Mouse (Mus musculus) brain, embryonic 18.5 days (tissue): Measurements from ENCODE around the gene S1pr5.
"Not testable (repeated sequence)": the region's sequence is repeated elsewhere in the genome, so short reads cannot be mapped to it uniquely, and the experiment has no call there.

Source experiments
- DNase-seq: peaks from one replicate; pipeline ENCODE4 v3.0.0-alpha.2; 2012; ENCODE audit warnings: low read depth, low spot score

S1pr5 gene

DNA sequence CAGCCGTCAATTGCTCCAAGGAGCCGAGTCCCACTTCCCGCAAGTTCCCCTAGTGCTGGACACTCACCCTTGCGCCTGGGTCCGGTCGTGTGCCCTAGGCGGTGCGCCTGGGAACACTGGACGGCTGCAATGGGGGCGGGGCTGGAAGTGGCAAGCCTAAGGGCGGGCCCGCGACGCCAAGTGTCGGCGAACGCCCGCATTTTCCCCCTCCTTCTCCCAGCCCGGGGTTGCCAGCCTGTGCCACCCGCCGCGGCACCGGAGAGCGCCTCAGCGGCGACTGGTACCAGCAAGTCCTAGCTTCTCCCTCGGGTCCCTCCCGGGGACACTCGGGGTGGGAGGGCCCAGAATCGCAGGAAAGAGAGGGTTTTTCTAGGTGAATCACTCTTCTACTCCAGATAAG, at the start of gene S1pr5:
Gene S1pr5 (minus strand): TSS at position 118 of the 400 bp plus-strand sequence.
- DNase-seq, result no peak

DNA sequence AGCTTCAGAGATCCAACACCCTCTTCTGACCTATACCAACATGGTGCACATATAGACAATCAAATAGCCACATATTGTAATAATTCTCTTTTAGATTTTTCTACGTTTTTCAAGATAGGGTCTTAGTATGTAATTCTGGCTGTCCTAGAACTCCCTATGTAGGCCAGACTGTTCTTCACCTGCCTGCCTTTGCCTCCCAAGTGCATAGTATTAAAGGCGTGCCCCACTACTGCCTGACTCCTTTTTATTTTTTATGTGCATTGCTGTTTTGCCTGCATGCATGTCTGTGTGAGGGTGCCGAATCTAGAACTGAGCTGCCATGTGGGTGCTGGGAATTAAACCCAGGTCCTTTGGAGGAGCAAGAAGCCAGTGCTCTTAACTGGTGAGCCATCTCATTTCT, 44.0 kb upstream of the S1pr5 start:
- DNase-seq, result no peak

DNA sequence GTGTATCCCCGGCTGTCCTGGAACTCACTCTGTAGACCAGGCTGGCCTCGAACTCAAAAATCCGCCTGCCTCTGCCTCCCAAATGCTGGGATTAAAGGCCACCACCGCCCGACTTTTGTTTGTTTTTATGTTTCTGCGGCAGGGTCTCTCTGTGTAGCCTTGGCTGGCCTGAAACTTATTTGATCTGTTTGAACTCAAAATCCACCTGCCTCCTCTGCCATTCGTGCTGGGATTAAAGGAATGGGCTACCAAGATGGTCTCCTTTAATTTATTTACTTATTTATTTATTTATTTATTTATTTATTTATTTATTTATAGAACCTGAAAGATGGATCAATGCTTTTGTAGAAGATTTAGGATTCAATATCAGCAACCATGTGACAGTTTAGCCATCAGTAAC, 43.6 kb upstream of the S1pr5 start:
- DNase-seq, result not testable (repeated sequence)

DNA sequence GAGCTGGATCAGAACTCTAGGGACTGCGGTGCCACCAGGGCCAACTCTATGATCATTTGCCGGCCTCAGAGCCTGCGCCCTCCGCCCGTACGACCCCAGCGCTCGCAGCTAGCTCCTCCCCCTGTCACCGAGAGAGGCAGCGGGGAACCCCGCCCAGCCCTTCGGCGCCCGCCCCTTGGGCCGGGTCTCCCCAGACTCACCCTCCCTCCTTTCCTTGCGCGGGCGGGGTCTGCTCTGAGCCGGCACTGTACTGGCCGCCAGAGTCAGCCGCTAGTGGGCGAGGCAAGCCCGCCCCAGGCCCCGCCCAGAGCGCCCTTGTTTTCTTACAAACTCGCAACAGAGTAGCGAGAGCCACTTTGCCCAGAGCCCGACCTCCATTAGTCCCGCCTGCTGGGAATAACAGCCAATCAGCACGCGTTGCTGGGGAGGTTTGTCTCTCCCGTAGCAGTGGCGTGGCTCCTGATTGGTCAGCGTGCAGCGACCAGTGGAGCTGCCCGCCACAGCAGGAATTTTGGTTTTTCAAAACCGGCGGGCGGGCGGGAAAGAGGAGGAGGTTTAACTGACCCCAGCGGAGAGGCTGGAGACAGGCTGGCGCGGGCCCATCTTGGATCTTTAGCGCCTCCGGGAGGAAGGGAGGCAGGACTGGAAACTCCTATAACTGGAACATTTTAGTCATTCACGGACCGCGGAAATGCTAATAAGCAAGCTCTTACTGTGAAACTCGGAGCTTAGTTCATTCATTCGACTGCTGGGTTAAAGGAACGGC, 43.0 kb upstream of the S1pr5 start, which contains the start of gene Cdkn2d:
Gene Cdkn2d (minus strand): TSS at position 386 of the 766 bp plus-strand sequence.
- DNase-seq, result peak; percentile 97

DNA sequence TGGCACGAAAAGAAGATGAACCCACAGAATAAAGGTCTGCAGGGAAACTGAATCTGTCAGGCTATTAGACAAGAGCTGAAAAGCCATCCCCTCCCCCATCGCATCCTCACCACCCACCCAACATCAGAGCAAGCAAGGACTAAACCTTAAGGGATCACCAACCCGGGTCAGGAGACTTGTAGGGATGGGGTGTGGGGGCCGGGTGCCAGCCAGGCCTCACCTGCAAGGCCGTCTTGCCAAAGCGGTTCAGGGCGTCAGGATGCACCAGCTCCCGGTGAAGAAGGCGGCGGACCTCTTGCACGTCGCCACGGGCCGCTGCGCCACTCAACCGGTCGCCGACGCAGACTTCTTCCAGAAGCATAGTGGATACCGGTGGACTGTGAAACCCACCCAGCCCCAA, 42.3 kb upstream of the S1pr5 start:
- DNase-seq, result no peak

DNA sequence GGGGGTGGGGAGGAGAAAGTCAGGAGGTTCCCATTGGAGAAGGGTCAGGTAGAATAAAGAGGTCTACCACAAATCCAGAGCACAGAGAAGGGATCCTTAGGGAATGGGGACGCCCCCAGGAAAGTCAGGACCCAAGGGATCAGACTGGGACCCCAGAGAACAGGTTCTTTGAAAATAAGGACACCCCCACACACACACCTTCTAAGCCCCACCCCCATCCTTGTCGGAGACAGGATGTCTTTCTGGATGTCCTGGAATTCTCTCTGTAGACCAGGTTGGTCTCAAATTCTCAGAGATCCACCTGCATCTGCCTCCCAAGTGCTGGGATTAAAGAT, 41.1 kb upstream of the S1pr5 start:
- DNase-seq, result no peak

DNA sequence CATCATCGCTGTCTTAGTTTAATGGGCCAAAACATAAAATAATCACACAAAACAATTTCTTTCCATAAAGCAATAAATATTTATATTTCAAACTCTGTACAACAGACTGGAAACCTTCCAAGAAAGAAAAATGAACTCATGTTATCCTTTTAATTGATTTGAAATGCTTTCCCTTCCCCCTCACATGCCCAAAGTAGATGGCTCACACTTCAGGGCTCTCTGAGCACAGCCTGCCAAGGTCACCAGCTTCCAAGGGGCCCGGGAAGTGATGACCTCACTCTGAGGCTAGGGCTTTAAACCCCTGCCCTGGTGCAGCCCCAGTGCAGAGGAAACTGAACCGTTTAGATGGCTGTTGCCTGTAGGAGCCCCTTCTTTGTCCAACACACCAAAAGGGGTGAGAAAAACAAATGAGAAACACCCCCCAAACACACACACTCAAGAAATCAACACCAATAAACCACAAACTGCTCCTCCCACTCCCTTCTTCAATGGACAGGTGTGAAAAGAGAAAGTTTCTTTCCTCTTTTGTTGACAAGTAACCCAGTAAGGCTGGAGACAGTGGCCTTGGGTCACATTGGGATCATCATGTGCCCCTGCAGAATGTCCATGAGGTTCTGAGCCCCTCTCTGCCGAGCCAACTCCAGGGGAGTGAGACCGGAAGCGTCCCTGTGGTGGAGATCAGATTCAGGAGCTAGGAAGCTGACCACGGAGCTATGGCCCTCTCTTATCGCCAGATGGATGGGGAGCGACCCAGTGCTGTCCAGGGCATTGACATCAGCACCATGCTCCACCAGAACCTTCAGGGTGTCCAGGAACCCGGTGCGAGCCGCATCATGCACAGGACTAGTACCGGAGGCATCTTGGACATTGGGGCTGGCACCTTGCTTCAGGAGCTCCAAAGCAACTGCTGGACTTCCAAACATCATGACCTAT, 40.4 kb upstream of the S1pr5 start:
- no peak for DNase-seq

DNA sequence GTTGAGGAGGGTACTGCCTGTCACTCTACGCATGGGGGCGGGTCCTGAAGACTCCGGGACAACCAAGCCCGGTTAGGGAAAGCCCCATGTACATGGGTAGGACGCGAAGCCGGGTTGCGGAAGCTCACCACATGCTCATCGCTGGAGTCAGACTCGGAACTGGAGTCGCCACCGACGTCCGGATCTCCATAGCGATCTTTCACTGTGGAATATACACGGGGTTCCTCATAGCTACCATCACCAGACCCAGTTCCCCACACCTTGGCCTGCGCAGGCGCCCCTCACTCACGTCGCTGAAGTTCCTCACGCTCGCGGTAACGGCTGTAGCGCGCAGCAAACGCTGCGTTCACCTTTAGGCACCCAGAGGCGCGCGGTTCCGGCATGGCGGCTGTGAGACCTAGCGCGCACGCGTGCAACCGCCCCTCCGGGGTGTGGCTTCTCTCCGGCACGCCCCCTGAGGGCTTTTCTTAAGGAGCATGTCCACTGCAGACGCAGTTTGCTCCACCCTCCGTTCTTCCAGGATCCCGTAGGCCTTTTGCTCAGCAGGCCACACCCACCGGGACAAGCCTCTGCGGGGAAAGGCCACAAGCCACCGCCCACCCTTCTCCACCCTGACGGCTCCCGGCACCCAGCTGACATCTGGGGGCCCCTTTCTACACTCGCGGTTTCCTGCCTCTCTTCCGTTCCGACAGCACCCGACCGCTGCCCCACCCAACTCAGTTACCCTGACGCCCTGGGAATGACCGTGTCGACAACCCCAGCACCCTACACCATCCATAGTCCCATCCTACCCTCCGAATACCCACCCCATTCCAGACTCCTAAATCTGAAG, 39.5 kb upstream of the S1pr5 start, which contains the start of gene Kri1:
Gene Kri1 (minus strand): TSS at position 399 of the 832 bp plus-strand sequence.
- peak; percentile 94 for DNase-seq

DNA sequence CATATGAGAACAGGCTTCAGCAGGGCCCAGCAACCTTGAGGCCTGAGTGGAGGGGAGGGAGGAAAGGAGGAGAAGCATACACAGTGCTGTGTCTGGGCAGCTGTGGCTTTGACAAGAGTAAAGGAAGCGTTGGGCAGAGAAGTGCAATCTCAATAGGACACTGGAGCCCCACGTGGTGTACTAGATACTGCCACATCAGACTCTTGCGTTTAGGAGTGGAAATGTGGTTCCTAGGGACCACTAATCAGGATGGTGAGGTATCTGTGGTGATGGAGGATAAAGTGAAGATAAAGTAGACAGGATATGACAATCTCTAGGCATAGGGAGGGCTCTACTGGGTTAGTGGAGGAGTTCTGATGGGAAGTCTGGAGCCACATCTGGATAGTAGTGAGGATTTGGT, 38.5 kb upstream of the S1pr5 start:
- no peak for DNase-seq

DNA sequence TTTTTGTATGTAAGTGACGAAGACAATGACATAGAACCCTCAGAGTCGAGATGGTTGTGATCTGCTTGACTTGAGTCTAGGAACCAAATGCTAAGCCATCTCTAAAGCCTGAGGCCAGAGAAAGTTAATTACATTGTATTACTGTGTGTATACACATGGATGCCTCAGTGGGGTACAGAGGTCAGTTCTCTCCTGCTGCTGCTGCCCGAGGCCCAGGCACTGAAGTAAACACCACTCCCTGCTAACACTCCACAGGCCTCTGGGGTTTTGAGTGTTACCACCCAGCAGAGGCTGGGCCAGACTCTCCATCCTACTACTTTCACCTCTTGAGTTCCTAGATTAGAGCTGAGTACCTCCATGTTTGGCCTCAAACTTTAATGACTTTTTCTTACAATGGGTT, 35.8 kb upstream of the S1pr5 start:
- DNase-seq, result no peak

DNA sequence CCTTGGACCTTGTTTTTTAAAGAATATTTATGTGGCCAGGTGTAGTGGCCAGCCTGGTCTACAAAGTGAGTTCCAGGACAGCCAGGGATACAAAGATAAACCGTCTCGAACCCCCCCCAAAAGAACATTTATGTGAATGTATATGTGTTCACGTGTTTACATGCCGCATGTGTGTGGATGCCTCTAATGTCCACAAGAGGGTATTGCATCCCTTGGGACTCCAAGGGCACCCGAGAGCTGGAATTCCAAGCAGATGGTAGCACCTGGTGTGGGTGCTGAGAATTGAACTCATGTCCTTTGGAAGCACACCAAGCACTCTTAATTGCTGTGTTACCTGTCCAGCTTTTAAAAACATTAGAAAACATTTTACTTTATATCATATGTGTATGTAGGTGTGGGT, 35.3 kb upstream of the S1pr5 start:
- no peak for DNase-seq

DNA sequence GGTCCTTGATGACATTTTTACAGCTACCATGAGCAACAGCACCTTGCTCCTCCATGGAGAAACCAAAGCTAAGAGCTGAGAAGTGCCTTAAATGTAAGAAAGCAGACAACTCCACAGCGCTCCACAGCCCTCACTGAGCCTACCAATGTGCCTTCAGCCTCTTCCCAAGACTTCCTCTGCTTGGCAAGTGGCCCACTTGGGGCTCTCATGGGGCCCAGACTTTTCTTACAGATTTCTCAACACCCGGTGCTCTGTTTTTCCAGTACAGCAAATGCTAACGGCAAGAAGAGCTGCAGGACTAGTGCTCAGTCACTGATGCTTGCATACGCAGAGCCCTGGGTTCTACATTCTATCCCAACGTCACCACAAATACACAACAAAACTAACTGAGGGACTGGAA, 29.5 kb upstream of the S1pr5 start:
- no peak for DNase-seq

DNA sequence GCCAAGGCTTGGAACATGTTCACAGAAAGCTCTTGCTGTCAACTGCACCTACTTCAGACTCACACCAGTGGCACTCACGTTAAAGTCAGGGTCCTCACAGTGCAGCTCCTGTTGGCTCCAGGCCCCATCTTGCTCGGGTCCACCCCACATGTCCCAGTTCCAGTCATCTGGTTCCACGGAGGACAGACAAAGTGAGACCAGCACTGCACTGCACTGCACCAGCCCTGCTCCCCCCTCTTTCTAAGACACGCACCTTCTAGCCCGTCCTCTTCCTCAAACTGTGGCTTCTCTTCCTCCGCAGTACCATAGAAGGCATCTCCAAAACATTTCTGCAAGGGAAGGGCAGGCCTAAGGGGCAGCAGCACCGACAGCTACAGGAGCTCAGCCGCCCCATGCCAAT, 28.1 kb upstream of the S1pr5 start:
- no peak for DNase-seq

DNA sequence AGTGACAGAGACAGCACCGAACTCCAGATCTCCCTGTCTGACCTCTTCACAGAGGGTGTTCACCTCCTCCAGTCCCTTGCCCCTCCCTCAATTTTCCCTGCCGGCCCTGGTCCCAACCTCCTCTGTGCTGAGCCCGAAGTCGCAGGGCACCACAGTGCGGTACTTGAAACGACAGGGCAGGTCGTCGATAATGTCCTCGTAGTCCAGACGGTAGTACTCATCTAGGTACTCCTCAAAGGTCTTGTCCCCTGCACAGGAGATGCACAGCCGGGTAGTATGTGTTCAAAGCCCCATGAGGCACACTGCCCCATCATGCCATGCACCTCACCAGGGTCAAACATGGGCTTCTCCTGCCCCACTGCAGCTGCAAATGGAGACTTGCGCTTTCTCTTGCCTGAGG, 27.5 kb upstream of the S1pr5 start:
- no peak for DNase-seq

DNA sequence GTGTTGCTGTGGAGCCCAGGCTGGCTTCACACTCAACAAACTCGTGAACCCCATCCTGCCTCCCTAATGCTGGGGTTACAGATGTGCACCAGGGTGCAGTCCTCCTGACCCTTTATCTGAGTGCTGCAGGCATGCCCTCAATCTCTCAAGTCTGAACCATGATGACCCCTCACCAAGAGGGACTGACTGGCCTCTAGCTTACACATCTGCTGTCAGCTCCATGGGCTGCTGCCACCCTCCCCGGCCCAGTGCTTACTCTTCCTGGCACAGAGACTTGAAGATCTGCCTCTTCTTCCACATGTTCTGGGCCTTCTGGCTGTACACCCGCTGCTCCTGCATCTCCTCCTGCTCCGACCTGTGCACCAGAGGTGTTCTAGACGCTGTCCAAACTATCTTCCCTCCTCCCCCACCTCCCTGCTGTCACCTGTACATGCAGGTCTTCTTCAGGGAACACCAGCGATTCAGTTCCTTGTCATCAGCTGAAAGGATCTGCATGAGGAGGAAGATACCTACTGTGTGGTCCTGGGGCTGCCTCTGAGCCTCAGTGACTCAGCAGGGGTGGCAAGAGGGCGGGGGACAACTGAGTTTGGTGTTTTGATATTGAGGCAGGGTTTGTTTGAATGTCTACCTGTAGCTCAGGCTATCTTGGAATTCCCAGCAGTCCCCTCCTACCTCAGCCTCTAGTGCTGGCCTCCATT, 26.9 kb upstream of the S1pr5 start:
- no peak for DNase-seq

DNA sequence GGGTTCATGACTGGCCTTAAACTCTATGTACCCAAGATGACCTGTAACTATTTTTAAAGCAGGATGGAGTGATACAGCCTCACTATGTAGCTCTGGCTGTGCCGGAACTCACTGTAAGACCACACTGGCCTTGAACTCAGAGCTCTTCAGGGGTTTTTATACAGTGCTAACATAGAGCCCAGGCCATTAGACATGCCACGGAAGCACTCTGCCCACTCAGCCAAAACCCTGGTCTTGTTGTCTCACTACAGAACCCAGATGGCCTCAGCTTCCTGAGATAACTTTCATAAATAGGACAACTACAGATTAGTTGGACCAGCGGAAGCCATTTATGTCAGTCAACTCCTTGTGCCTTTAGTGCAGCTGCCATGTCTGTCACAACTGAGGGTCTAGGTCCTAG, 26.1 kb upstream of the S1pr5 start:
- DNase-seq, result no peak

DNA sequence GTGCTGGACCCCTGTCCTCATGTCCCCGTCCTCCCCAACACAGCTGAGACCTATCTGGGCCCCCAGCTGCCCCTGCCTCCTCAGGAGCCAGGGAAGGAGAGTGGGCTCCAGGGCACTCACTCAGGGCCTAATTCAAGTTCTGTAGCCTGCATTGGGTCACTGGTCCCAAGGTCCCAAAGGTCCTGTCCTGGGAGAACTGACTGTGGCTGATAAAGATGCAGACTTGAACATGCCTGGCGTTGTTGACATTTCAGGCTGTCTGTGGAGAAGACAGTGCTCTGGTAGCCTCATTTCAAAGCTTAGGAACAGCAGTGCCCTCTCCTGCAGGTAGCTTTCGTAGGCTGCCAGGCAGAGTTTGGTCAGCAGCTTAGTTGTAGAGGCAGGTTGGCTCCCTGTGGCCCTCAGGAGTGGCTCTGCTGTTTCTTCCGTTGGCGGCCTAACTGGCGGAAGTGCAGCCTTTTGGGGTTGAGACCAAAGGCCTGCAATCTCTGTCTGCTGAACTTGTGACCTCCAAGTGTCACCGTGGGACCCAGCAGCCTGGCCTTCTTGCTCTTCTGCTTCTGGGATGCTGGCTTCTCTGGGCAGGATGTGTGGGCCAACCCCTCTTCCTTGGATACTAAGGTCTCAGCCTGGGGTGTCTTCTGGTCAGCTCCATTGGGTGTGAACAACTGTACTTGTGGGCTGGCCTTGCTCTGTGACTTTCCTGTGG, 25.4 kb upstream of the S1pr5 start:
- no peak for DNase-seq

DNA sequence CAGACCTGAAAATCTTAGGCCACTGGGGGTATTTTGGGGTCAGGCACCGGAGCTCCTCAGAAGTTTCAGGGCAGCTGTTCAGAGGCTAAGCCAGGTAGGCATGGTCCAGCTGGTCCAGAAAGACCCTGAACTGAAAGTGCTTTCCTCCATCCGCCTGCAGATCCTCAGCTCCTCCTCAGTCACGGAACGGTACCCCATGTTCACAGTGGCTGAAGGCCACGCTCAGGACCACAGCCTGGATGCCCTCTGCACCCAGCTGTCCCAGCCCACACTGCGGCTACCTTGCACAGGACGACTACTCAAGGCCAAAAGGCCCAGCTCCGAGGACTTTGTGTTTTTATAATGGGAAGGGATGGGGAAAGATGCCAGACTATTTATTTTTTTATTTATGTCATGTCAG, 24.9 kb upstream of the S1pr5 start:
- DNase-seq, result no peak

DNA sequence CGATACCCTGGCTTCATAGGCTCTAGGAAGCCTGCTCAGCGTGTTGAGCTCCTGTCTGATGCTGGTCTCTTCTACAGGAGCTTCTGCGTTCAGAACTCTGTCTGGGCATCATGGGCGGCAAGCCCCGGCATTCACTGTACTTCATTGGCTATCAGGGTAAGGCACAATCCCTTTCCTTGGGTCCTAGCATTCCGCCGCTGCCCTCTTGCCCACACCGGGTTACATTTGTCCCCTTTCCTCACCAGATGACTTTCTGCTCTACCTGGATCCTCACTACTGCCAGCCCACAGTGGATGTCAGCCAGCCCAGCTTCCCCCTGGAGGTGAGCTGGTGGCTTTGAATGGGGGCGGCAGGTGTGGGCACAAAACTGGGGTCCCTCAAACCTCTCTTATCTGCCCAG, 24.1 kb upstream of the S1pr5 start:
- DNase-seq, result no peak

DNA sequence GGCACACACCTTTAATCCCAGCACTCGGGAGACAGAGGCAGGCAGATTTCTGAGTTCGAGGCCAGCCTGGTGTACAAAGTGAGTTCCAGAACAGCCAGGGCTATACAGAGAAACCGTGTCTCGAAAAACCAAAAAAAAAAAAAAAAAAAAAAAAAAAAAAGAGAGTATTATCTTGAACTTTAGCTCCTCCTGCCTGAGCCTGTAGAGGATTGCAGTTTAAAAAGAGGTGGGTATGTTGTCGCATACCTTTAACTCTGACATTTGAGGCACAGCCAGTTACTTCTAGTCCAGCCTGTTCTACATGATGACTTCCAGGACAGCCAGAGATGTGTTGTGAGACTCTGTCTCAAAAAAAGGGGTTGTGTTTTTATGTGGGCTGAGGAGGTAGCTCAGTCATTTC, 21.3 kb upstream of the S1pr5 start:
- not testable (repeated sequence) for DNase-seq

DNA sequence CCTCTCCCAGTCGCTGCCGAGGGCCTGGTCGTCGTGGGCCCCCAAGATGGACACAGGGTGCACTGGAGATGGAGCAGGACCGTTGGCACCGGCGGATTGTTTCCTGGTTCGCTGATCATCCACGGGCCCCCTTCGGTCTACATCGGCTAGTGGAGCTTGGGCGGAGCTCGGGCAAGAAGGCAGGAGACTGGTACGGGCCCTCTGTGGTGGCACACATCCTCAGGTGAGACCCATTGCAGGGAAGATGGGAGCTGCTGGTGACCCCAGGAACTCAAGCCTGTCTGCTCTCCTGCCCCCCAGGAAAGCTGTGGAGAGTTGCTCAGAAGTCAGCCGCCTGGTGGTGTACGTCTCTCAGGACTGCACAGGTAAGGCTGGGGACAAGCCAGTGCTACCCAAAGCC, 20.1 kb upstream of the S1pr5 start:
- DNase-seq, result no peak
